Mouse (Mus musculus): ENCODE measurements around the gene Zfp622. TPM values are rescaled to one million over a fixed set of nuclear protein-coding genes. Genes with fewer than 3 reads are reported as not detected.

The Zfp622 gene
- polyA plus RNA-seq, 1 experiment from 2014 or later = 23.3 TPM

DNA sequence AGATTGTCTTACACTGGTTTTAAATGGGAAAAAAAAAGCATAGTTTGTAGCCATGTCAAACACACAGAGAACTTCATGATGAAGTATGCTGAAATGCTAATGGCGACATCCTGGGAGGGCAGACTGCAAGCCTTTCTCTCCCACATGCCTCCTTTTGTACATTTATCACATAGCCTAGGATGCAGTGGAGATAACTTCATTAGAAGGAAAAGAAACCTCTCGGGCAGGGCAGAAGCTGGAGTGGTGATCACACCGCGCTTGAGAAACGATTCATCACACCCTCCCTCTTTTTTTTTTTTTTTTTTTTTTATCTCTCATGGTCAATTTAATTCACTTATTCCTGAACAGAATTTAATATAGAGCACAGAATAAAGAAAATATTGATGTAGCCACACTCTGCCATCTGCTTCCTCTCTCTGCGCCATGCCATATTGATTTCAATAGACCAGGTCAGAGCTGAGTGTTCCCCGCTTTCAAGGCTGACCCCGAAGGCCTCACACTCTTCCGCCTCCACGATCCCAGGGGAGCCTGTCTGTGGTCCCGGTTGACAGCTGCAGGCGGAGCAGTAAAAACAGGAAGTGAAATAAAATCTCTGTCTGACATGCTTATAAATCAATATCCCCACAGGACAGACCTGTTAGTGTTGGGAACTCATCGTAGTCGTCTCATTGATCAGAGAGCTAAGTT is 32.0 kb downstream of the Zfp622 start:
- no peaks in the 10 kb centered on the region for H3K4me1 ChIP-seq (replicated peaks; ENCODE audit: control insufficient read depth, insufficient read depth, low read length)
- no peak for TF ChIP-seq CTCF (IDR thresholded peaks at IDR 0.05; ENCODE audit: low read depth)
- no peaks in the 10 kb centered on the region for H3K9me3 ChIP-seq (ENCODE audit: control insufficient read depth)
- H3K4me2 ChIP-seq (replicated peaks; ENCODE audit: low read depth) = no peak overlapping the region
- no peak for ATAC-seq
- H3K27ac ChIP-seq (ENCODE audit: low read depth, low read length) = no peak overlapping the region
- H3K36me3 ChIP-seq (ENCODE audit: control insufficient read depth, insufficient read depth) = no peaks in the 10 kb centered on the region
- WGBS = 44% methylated on average over 14 of the region's 14 CpGs
- H3K27me3 ChIP-seq (replicated peaks; ENCODE audit: control insufficient read depth, insufficient read depth, low read length) = no peaks in the 10 kb centered on the region
- no peak overlapping the region for H3K9ac ChIP-seq (ENCODE audit: low read depth, low read length)
- H3K4me3 ChIP-seq (ENCODE audit: low read depth, low read length) = no peak overlapping the region

DNA sequence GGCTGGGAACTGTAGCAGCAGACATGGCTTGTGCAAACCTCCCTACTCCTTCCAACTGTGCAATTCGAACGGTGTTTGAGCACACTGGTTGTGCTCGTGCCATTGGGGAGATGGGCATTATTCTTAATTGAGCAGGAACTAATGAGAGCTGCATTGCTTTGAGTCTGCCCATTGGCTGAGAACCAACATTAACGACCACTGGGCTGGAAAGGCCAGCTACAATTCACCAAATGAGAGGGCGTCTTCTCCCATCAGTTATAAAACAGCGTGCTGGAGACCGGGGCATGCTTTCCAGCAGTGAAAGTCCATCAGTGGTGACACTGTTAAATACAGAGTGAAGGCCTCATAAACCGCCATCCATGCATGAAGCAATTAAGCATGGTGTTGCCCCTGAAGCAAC is 37.6 kb downstream of the Zfp622 start:
- Histone ChIP-seq H3K27ac (ENCODE audit: low read depth, low read length) (no peak overlapping the region), H3K27me3 (replicated peaks; ENCODE audit: control insufficient read depth, insufficient read depth, low read length) (no peaks in the 10 kb centered on the region), H3K4me1 (replicated peaks; ENCODE audit: control insufficient read depth, insufficient read depth, low read length) (no peaks in the 10 kb centered on the region), H3K4me2 (replicated peaks; ENCODE audit: low read depth) (no peak overlapping the region), H3K9me3 (ENCODE audit: control insufficient read depth) (no peaks in the 10 kb centered on the region), H3K9ac (ENCODE audit: low read depth, low read length) (no peak overlapping the region), H3K36me3 (ENCODE audit: control insufficient read depth, insufficient read depth) (no peaks in the 10 kb centered on the region), H3K4me3 (ENCODE audit: low read depth, low read length) (no peak overlapping the region)
- WGBS = 85% methylated on average over 8 of the region's 8 CpGs
- no peak for ATAC-seq
- no peak for TF ChIP-seq CTCF (IDR thresholded peaks at IDR 0.05; ENCODE audit: low read depth)

DNA sequence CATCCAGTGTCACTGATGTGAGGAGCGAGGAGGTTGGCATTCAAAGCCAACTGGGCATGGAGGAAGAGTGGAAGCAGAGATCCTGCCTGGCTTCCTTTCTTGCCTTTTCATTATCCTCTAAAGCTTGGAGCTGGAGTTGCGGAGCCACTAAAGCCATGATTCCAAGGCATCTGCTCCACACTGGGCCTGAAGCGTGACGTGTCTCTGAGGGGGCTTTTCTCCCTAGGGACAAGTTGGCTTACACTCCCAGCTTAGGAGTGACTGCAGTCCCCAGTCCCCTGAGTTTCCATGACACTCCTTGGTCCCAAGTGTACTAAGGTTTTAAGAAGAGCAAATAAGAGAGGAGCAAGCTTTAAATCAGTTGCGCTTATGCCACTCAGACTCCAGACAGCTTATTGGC is 38.5 kb downstream of the Zfp622 start:
- Histone ChIP-seq H3K4me2 (replicated peaks; ENCODE audit: low read depth) (no peak overlapping the region), H3K36me3 (ENCODE audit: control insufficient read depth, insufficient read depth) (no peaks in the 10 kb centered on the region), H3K9me3 (ENCODE audit: control insufficient read depth) (no peaks in the 10 kb centered on the region), H3K27ac (ENCODE audit: low read depth, low read length) (no peak overlapping the region), H3K4me3 (ENCODE audit: low read depth, low read length) (no peak overlapping the region), H3K4me1 (replicated peaks; ENCODE audit: control insufficient read depth, insufficient read depth, low read length) (no peaks in the 10 kb centered on the region), H3K9ac (ENCODE audit: low read depth, low read length) (no peak overlapping the region), H3K27me3 (replicated peaks; ENCODE audit: control insufficient read depth, insufficient read depth, low read length) (no peaks in the 10 kb centered on the region)
- WGBS = 84% methylated on average over 5 of the region's 5 CpGs
- ATAC-seq = no peak
- no peak for TF ChIP-seq CTCF (IDR thresholded peaks at IDR 0.05; ENCODE audit: low read depth)

DNA sequence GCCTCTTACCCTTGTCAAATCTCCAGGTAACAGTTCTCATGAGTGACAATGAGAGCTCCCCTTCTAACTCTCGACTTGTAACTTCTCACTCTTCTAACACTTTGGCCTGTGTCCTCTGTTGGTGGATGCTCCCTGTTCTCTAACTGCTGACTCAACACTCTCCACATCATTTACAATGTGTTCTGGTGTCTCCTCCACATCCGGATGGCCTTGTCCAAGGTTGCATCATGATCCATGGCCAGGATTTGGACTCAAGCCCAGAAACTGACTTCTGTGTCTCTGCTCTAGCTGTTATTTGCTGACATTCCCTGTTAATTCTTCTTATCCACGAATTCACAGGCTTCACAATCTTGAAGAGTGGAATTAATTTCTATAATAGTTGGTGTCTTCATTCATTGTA is 47.5 kb downstream of the Zfp622 start:
- Histone ChIP-seq H3K4me1 (replicated peaks; ENCODE audit: control insufficient read depth, insufficient read depth, low read length) (no peaks in the 10 kb centered on the region), H3K4me3 (ENCODE audit: low read depth, low read length) (no peak overlapping the region), H3K4me2 (replicated peaks; ENCODE audit: low read depth) (no peak overlapping the region), H3K27me3 (replicated peaks; ENCODE audit: control insufficient read depth, insufficient read depth, low read length) (no peaks in the 10 kb centered on the region), H3K9me3 (ENCODE audit: control insufficient read depth) (no peaks in the 10 kb centered on the region), H3K27ac (ENCODE audit: low read depth, low read length) (no peak overlapping the region), H3K9ac (ENCODE audit: low read depth, low read length) (no peak overlapping the region), H3K36me3 (ENCODE audit: control insufficient read depth, insufficient read depth) (no peaks in the 10 kb centered on the region)
- no peak for ATAC-seq
- TF ChIP-seq CTCF (IDR thresholded peaks at IDR 0.05; ENCODE audit: low read depth) = no peak
- 61% methylated on average over 3 of the region's 3 CpGs for WGBS

DNA sequence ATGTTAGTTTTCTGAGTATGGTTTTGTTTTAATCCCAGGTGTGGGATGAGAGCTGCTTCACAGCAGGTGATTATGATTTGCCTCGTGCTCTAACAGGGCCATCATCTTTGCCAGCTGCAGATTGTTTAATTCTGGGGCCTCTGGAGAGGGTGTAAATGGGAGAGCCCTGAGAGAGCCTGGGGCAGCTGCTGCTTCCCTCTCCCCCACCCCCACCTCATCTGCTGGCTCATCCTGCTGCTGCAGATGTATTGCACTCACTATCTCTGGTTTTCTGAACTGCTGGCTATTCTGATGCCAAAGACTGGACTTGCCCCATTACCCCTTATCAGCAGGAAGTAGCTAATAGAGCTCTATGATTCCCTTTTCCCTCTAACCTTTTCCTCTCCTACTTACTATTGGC is 56.4 kb downstream of the Zfp622 start:
- Histone ChIP-seq H3K27me3 (replicated peaks; ENCODE audit: control insufficient read depth, insufficient read depth, low read length) (no peaks in the 10 kb centered on the region), H3K36me3 (ENCODE audit: control insufficient read depth, insufficient read depth) (no peaks in the 10 kb centered on the region), H3K4me3 (ENCODE audit: low read depth, low read length) (no peak overlapping the region), H3K4me1 (replicated peaks; ENCODE audit: control insufficient read depth, insufficient read depth, low read length) (no peaks in the 10 kb centered on the region), H3K9me3 (ENCODE audit: control insufficient read depth) (no peaks in the 10 kb centered on the region), H3K9ac (ENCODE audit: low read depth, low read length) (no peak overlapping the region), H3K4me2 (replicated peaks; ENCODE audit: low read depth) (no peak overlapping the region), H3K27ac (ENCODE audit: low read depth, low read length) (no peak overlapping the region)
- WGBS = 38% methylated on average over 1 of the region's 1 CpGs
- TF ChIP-seq CTCF (IDR thresholded peaks at IDR 0.05; ENCODE audit: low read depth) = no peak
- no peak for ATAC-seq

DNA sequence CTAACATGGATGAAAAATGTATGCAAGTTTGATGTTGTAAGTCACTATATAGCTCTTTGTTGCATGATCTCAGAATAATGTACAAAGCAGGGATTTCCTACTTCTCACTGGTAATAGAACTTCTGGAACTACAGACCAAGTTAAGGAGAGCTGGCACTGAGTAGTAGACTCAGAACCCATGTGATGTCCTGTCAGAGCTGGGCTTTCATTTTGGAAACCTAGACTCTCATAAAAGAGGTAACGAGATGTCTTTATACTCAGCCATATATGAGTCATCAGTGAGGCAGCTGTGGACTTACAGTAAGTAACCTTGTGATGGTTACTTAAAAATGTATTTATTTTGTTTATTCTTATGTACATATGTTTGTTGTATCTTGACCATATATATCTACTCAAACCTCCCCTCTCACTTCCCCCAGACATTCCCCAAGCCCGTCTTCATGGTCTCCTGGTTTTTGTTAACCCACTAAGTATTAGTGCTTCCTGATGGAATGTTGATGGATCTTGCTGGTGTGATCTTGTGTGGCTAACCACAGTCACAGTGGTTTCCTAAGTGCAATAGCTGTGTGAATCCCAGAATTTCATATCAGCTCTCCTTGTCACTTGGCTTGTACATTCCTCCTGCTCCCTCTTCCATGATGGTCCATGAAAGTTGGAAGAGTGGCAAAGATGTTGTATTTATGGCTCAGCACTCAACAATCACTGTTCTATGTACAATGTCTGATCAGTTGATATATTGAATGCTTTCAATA is 57.2 kb downstream of the Zfp622 start:
- no peak overlapping the region for H3K4me2 ChIP-seq (replicated peaks; ENCODE audit: low read depth)
- 82% methylated on average over 2 of the region's 2 CpGs for WGBS

More for the DNA sequence above, 57.2 kb downstream of the Zfp622 start:
- Histone ChIP-seq H3K36me3 (ENCODE audit: control insufficient read depth, insufficient read depth) (no peaks in the 10 kb centered on the region), H3K27me3 (replicated peaks; ENCODE audit: control insufficient read depth, insufficient read depth, low read length) (no peaks in the 10 kb centered on the region), H3K9me3 (ENCODE audit: control insufficient read depth) (no peaks in the 10 kb centered on the region), H3K9ac (ENCODE audit: low read depth, low read length) (no peak overlapping the region), H3K4me3 (ENCODE audit: low read depth, low read length) (no peak overlapping the region), H3K4me1 (replicated peaks; ENCODE audit: control insufficient read depth, insufficient read depth, low read length) (no peaks in the 10 kb centered on the region), H3K27ac (ENCODE audit: low read depth, low read length) (no peak overlapping the region)
- no peak for ATAC-seq
- no peak for TF ChIP-seq CTCF (IDR thresholded peaks at IDR 0.05; ENCODE audit: low read depth)

Small RNA genes lying within 50 kb of the gene (microRNA-seq; reads per million reads assigned to microRNA genes)
- not detected for gene Mir7212

Other genes with a start within 250 kb of the Zfp622 start
- 37.8 and 41.5 TPM in 2 replicates for gene Retreg1, start 141.2 kb upstream of the Zfp622 start, polyA plus RNA-seq (2015; fragmentation: Nextera tagmentation; extraction: Ambion mirVana)

Data from intestine, postnatal 0 days (tissue).